Mouse (Mus musculus) testis, adult 2 months (tissue): ENCODE data around the gene Serpinh1.

Source experiments
- CTCF ChIP-seq: fragments of 200-500 bp; IDR thresholded peaks from 2 replicates; pipeline ENCODE4 v1.5.1; 2012; ENCODE audit warnings: low read depth, mild to moderate bottlenecking, inconsistent platforms, low read length, moderate library complexity; ENCODE audit not compliant: control insufficient read depth, insufficient read depth, insufficient replicate concordance
- POLR2A ChIP-seq: fragments of 200-500 bp; IDR thresholded peaks from 2 replicates; pipeline ENCODE4 v1.6.1; 2012; ENCODE audit warnings: low read depth, mild to moderate bottlenecking, inconsistent platforms, low read length, moderate library complexity; ENCODE audit not compliant: control insufficient read depth

GRCm38 (mm10) chr7:99323321-99323700 lies 29.7 kb downstream of the Serpinh1 start:
- TF ChIP-seq CTCF: no peak
- no peak for TF ChIP-seq POLR2A
